Mouse (Mus musculus) cerebellum, adult 2 months (tissue): ENCODE data around the gene Hoxd1.

Experiments used
- CTCF ChIP-seq: fragments of 200-500 bp; IDR thresholded peaks from 2 replicates; pipeline ENCODE4 v1.5.1; 2011; ENCODE audit warnings: low read depth, mild to moderate bottlenecking, control low read depth, low read length, moderate library complexity, borderline replicate concordance; ENCODE audit not compliant: insufficient read depth
- POLR2A ChIP-seq: fragments of 200-500 bp; IDR thresholded peaks from 2 replicates; pipeline ENCODE4 v1.6.1; 2011; ENCODE audit warnings: low read length, control low read depth, borderline replicate concordance; ENCODE audit not compliant: insufficient read depth

- TF ChIP-seq CTCF (no peak), POLR2A (no peak)
These were observed 49.3 kb upstream of the Hoxd1 start for GRCm38 (mm10) chr2:74713239-74714150.
